Mouse (Mus musculus): ENCODE measurements at regions not wholly inside any gene's neighbourhood (a gene's known extent, or its start where the extent isn't known, plus 50 kb on each side); places are given as distances from the start of the nearest gene placed in this dataset.

- TF ChIP-seq POLR2A (IDR thresholded peaks at IDR 0.05; ENCODE audit: insufficient read depth, low read length) (no peak), EP300 (IDR thresholded peaks at IDR 0.05; ENCODE audit: insufficient read depth, low read depth, low read length) (no peak), CTCF (IDR thresholded peaks at IDR 0.05; ENCODE audit: low read depth, low read length) (peak; percentile 69)
These were observed 138.0 kb upstream of the Mrps10 start for GRCm38 (mm10) chr17:47230715-47231114.
